Mouse (Mus musculus) layer of hippocampus, postnatal 14 days (tissue): ENCODE results near the gene 4931429L15Rik. TPM values are rescaled to one million over a fixed set of nuclear protein-coding genes. Genes with fewer than 3 reads are reported as not detected.
"Not testable (repeated sequence)": the region's sequence is repeated elsewhere in the genome, so short reads cannot be mapped to it uniquely, and the experiment has no call there.

ENCODE experiments used
- DNase-seq, 2 experiments: peaks; one replicate each; pipeline ENCODE4 v3.0.0; 2021 to 2022; ENCODE audit warnings: low spot score in 2 of 2, mixed read lengths in 1 of 2
- long read RNA-seq, 2 experiments: library from polyadenylated mRNA; stranded (forward); transcript quantifications; one replicate each; pipeline ENCODE4 v2.0.0; 2021
- total RNA-seq, 2 experiments: library from RNA; stranded (reverse); gene quantifications; 2 replicates each; pipeline ENCODE4 v1.2.3; 2021

Gene 4931429L15Rik
- total RNA-seq = not detected
- long read RNA-seq, experiment 1 = 0 reads
- long read RNA-seq, experiment 2 = 0 reads

- DNase-seq = not testable (repeated sequence)
Observed at GRCm38 (mm10) chr9:46319886-46320285, at the start of gene 4931429L15Rik. 4931429L15Rik (minus strand) TSS chr9:46319986.

- no peak for DNase-seq
Observed at GRCm38 (mm10) chr9:46362459-46362858, 42.7 kb upstream of the 4931429L15Rik start.

DNA sequence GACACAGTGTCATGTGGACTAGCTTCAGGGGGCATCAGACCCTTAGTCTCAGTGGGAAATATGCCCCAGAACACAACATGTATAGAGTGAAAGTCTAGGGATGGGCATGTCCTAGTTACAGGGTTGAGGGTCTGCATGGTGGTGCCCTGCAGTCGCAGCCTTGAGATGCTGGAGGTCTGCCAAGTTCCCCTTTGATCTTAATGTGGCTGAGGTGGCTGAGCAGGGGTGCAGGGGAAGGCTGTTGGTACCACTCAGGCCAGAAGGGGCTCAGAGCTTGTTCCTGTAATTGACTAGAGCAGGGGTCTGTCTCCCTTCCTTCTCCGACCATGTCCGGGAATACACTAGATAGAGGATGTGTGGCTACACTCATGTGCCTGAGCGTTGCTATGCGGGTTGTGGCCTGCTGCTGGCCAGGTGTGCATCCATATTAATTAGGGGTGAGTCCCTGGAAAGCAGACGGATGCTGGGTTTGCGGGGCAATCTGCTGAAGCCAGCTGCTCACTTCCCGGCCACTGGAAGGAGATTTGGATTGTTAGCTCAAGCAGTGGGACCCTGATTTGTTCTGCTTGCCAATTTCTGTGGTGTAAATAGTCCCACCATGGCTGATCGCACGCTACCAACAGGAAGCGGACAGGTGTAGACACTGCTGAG is 41.8 kb upstream of the 4931429L15Rik start:
- DNase-seq = no peak

GRCm38 (mm10) chr9:46353992-46354391 is 34.2 kb upstream of the 4931429L15Rik start:
- peak; percentile 66 to 79 for DNase-seq

DNA sequence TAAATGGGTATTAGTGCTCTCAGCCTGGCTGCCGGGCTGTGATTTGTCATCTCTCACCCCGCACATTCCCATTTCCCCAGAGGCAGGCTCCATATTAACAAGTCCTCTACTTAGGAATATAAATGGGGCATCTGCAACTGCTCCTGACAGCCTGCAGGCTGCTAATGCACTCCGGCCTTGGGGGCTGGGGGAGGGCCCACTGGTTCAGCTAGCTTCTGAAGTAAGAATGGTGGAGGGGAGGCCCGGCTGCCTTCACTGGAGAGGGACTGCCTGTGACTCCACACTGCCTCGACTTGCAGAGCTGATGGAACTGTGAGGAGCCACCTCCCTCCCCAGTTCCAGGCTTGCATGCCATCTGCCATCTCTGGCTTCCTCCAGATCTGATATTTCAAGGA is 33.5 kb upstream of the 4931429L15Rik start:
- DNase-seq = peak; percentile 36 to 39

DNA sequence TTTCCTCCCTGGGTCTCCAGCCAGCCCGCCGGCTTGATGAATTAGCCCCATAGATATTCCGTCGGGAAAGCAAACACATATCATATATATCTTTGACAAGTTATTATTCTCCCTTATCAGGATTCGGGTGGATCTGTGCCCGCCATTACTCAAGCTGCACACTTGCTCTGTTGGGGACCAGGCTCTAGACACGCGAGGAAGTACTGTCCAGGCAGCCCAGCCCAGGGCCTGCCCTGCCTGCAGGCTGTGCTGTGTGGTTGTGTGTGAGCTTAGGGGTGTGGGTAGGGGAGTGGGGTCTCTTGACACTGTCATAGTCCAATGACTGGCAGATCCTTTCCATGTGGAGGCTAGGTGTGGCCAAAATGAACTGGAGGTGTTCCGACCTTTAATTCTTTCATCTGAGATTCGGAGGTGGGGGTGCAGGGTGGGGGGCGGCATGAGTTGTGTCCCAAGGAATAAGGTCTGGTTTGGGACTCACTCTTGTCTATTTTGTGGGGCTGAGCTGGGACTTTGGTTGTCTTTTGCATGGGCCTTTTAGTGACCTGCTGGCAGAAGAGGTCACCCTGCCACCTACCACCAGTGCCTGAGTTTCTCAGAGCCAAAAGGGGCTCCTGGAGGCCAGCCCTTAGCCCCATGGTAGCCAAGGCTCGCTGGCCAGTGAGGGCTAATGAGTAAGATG is 33.0 kb upstream of the 4931429L15Rik start:
- no peak for DNase-seq

GRCm38 (mm10) chr9:46350451-46350981 is 30.7 kb upstream of the 4931429L15Rik start:
- no peak for DNase-seq

DNA sequence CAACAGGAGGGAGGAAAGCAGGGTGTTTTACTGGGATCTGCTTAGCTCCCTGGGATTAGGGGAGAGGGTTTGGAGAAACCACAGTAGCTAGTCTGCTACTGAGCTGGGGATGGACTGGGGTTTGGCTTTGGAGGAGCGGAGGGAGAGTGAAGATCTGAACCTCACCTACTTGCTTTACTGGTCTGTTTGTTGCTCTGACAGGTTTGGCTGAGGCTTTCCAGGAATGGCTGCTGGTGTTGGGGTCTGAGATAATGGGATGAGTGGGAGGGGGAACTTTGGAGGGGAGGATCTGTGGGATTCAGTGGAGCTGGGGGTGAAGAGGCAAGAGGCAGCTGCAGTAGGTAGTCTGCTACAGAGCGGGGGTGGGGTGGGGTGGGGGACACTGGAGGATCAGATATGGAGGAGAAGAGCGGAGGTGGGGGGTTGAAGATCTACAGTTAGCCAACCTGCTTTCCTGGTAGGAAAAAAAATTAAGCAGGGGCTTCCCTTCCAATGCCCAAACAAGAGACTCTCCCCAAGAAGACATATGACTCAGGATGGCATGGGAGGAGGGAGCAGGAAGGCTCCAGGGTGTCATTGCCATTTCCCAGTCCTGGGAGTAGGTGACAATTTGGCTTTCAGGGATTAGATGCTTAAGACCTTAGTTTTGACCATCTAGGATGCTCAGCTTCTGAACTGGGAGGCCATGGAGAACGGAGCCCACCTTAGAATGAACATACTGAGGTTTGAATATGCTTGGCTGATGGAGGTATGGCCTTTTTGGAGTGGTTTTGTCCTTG is 26.3 kb upstream of the 4931429L15Rik start:
- DNase-seq = no peak

DNA sequence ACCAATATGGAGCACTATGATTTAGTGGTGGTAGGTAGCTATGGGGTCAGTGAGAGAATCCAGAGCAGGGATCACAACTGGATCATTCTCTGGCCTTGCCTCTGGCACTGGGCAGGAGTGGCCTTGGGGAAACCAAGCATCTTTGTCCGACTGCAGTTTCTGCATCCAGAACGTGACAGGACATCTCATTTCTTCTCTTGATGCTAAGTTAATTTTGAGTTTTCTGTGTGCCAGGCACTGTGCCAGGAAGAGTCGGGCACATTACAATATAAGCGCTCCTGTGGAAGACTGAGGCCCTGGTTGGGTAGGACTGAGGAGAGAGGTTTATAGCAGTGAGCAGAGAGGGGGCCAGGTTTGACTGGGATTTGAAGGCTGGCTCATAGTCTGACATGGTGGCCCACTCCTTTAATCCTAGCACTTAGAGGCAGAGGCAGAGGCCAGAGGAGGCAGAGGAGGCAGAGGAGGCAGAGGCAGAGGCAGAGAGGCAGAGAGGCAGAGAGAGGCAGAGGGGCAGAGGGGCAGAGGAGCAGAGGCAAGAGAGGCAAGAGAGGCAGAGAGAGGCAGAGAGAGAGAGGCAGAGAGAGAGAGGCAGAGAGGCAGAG is 19.4 kb upstream of the 4931429L15Rik start:
- DNase-seq = no peak

GRCm38 (mm10) chr9:46338384-46338783 is 18.6 kb upstream of the 4931429L15Rik start:
- DNase-seq = no peak

DNA sequence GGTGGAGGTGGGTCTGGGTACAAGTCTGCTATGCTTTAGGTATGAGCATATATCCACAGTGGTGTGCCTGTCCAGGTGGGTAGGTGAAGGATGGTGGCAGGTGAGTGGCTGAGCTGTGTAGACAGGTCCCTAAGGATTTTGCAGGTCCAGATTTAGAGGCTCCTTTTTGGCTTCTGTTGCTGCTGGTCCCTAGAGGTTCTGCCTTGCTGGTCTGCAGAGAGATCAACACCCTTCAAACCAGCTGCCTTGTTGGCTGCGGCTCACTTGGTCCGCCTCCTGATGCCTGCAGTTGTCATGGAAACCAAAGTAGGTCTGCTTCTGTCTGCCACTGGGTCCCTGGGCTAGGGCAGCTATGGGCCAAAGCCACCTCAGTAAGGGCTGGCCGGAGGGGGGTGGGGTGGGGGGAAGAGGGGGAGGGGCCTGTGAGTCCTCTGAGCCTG is 18.1 kb upstream of the 4931429L15Rik start:
- peak; percentile 50 to 79 for DNase-seq

DNA sequence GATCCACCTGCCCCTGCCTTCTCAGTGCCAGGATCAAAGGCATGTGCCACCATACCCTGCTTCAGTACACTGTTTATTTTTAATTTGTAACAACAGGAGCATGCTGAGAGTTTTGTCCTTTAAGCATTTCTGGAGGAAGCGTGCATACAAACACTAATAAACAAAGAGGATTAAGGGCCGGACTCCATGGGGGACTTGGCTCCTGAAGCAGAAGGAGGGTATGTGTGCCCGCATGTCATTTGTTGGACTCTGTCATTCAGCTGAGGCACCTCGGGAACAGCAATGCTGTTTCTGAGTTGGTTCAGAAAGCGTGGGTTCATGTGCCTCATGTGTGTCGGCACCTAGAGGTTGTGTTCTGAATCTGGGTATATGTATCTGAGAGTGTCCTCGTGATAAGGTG is 17.5 kb upstream of the 4931429L15Rik start:
- DNase-seq = no peak

- not testable (repeated sequence) for DNase-seq
Observed at GRCm38 (mm10) chr9:46336294-46336693, 16.5 kb upstream of the 4931429L15Rik start.

GRCm38 (mm10) chr9:46335461-46335995 is 15.7 kb upstream of the 4931429L15Rik start:
- DNase-seq = no peak

- DNase-seq = no peak
Observed at GRCm38 (mm10) chr9:46334471-46335025, 14.8 kb upstream of the 4931429L15Rik start.

- DNase-seq = no peak
Observed at GRCm38 (mm10) chr9:46331301-46331700, 11.5 kb upstream of the 4931429L15Rik start.

- no peak for DNase-seq
Observed at GRCm38 (mm10) chr9:46330586-46330895, 10.8 kb upstream of the 4931429L15Rik start.

DNA sequence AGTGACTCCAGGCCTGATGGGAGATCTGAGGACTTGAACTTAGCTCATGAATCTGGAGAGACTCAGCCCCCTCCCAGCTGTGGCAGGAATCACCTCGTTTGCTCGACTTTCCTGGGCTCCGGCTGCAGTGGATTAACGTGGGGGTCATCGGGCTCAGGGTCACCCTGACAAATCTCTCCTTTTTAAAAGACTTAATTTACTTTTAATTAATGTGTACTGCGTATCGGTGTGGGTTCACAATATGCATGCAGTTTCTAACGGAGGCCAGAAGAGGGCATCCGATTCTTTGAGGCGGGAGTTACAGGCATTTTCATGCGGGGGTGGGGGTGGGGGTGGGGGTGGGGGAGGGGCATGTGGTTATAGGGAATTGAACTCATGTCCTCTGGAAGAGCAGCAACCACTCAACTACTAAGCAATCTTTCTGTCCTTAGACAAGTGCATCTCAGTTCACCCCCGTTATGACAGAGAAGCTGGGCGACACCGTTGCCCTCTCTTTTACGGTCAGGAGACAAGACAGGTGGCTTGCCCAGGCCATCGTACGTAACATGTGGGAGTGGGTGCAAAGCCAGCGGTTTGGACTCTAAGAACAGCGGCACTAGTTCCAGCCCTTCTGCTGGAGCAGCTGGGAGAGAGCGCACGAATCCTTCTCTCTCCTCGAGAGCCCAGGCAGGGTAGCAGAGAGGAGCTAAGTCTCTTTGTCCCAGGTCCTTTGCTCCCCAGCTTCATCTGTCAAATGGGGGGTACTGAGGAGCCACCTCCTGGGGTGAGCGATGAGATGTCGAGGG is 10.2 kb upstream of the 4931429L15Rik start:
- DNase-seq = no peak

GRCm38 (mm10) chr9:46329250-46329648 is 9.5 kb upstream of the 4931429L15Rik start:
- peak in 1 of 2 experiments; percentile 40 for DNase-seq
